Mouse (Mus musculus) urinary bladder, postnatal 14 days (tissue): Measurements from ENCODE around the gene Ctdspl.

ENCODE experiments used
- DNase-seq: peaks from one replicate; pipeline ENCODE4 v3.0.0; 2021; ENCODE audit warnings: low spot score

Gene Ctdspl

DNA sequence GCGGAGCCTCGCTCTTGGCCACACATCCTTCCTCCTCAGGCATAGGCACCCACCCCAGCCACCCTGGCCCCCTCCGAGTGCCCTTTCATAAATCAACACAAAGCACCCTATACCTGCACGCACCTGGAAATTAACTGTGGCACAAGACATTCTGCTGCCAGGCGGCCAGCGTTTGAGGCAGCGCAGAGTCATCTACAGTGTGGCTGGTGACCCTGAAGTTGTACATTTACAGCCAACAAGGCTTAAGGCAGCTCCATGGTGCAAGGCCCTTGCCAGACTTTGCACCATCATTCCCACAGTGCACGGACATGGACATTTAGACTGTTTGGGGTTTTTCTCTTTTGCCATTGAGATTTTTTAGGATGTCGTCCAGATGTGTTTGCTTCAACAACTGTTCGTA, 134.4 kb downstream of the Ctdspl start:
- DNase-seq: no peak

DNA sequence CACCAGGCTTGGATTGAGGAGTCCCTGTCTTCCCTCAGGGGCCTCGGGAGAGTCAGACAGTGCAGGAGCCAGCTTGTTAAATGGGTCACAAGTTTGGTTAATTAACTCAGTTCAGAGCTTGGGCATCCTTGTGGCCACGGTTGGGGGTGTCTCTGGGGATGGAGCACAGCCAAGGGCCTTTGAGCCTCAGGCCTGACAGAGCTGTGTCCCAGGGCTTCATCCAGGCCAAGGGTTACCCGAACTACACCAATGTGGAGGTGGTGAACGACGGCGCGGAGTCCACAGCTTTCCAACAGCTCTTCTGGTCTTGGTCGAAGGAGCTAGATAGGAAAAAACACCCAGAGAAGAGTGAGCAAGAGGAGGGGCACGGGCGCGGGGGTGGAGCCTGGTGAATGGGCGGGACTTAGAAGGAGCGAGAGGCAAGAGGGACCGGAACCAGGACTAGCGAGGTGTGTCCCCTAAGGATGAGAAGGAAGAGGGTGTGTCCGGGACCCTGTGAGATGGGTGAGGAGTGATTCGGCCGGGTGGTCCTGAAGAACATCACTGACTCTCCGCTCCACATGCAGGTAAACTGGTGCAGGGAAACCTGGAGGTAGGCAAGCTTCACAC, 136.9 kb downstream of the Ctdspl start:
- DNase-seq: no peak

DNA sequence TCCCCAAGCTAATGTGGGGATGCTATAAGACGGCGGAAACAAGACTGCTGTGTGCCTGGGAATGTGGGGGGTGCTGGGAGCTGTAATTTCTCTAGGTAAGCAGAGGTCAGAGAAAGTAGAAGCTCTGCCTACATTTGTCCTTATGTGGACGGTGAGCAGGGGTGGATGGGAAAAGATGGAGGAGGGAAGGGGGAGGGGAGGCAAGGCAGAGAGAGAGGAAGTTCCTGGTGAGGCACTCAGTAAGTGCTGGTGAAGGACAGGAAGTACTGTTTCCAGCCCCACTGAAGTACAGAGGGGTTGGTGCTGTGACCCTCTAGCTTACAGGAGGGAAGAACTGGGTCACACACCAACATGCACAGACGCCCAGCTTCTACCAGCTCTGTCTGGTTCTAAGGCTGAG, 138.0 kb downstream of the Ctdspl start:
- no peak for DNase-seq

DNA sequence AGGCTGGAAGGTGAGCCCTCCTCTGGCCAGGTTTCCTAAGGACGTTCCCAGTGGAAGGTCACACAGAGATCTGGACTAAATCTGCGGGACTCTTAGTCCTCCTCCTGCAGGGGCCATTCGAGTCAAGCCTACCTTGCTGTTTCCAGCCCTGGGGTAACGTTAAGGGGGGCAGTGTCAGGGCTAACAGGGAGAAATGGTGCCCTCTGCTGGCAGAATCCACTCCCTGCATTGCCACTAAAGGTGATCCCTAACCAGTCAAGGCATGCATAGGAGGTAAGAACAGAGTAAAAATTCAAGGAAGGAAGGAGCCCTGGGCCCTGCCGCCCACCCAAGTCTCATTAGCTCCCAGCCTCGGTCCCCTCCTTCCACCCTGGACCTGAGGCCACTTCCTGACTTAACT, 141.3 kb downstream of the Ctdspl start:
- DNase-seq: peak; percentile 85

DNA sequence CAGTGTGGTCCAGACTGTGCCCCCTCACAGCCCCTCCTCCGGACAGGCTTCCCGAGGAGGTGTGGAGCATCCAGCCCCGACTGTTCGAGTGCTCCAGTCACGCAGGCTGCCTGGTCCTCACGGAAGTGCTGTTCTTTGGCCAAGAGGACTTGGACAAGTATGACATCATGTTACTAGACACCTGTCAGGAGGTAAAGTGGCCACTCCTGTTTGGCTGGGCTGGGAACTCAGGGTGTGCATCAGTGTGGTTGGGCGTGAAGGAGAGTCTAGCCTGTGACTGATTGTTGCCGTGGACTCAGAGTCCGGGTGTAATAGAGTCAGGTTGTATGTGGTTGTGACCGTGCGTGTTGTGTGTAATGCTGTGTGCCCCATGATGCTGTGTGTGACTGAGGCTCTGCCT, 142.0 kb downstream of the Ctdspl start:
- DNase-seq: peak; percentile 46

DNA sequence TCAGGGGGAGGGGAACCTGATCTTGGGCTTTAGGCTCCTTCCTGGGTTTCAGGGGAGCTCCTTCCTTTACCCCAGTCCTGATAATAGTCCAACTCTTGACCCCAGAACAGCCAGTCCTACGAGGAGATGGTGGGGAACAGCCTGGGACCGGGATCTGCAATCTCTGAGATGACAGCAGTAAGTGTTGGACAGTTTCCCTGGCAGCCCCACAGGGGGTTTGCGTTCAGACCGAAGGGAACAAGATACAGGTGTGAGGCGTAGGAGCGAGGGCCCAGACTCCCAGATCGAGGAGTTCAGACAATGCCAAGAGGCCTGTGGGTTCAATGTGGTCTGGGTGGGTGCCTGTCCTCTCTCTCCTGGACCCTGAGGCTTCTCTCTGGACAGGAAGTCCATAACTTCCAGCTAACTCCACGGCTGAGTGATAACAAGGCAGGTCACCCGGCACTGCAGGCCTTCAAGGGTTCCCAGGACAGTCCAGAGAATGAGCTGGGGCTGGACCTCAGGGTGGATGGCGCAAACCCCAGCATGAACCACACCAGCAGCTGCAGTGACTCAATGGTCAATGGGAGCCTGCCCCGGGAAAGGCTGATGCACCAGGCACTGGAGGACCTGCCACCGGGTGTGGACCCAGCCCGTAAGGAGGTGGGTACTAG, 144.0 kb downstream of the Ctdspl start:
- no peak for DNase-seq

DNA sequence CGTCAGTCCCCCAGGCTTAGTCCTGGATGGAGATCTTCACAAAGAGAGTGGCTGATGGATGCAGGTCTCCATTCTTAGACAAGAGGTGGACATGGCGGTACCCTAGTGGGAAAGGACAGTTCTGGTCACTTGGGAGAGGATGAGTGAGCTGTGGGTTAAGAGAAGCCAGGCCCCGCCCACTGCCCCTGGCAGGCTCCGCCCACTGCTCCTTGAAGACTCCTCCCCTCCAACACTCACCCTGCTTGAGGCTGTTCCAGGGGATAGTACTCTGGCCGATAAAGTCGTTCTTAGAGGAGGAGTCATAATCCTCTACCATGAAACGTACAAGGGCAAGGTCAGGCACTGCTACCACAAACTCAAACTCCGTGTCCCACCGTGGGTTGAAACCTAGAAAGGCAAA, 145.5 kb downstream of the Ctdspl start:
- DNase-seq: no peak

DNA sequence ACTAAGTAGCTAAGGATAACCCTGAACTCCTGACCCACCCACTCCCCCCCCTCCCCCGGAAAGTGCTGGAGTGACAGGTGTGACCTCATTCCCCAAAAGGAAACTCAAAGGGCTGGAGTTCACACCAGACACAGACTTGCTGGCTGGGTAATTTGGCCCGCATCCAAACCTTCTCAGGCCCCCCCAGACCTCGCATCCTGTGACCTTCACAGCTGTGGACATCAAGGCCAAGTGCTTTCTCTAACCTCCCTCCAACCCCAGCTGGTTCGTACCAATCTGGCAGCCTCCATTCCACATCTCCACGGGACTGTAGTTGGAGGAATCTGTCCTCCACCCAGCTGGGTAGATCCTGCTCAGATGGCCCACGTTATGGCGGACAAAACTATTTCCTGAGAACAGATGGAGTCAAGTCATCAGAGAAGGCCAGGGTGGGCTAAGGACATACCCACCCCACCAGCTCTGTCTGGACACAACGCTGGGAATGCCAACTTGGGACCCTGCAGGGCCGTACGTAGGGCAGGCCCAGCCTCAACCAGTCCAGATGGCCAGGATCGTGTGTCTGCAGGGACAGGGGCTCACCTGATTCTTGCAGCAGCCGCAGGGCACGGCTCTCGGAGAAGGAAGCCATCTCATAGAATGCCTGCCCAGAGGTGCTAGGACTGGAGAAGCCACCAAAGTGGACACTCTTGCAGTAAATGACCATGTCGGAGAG, 147.1 kb downstream of the Ctdspl start:
- DNase-seq: no peak

DNA sequence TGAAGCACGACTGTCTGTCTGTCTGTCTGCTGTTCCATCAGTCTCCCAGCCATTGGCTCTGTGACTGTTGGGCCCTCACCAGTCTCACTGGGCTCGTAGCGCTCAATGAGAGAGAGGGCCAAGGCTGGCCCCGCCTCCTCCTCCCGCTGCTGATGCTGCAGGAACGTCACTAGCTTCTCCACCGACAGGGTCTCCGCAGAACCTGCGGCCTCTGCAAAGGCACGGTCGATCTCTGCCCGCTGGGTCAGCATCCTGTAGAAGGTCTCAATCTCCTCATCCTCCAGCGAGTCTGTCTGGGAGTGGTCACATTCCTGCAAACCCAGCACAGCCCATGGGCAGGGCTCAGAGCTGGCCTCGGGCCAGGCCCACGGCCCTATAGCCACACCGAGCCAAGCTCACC, 149.4 kb downstream of the Ctdspl start:
- DNase-seq: no peak

DNA sequence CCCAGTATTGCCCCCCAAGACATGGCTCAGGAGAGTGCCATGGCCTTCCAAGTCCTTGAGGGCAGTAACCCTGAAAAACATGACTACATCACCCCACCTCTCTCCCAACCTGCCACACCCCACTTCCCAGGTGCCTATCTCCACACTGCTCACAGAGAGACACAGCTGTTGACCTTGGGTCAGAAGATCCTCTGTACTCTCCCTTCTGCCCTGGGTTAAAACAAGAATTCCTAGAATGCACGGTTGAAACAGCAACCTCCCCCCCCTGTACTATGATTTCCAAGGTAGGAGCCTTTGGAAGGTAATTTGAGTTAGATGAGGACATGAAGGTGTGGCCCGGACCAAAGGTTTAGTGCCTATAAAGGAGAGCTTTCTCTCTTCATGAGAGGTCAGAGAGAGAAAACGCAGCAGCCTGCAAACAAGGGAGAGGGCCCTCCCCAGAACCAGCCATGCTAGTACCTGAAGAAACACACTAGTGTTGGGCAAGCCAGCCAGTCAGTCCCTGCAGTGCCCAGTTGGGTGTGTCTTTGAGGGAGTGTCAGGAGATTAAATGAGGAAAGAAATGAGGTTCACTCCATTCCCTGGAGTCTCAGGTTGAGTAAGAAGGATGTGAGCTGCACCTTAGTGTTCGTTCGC, 153.9 kb downstream of the Ctdspl start:
- DNase-seq: no peak

DNA sequence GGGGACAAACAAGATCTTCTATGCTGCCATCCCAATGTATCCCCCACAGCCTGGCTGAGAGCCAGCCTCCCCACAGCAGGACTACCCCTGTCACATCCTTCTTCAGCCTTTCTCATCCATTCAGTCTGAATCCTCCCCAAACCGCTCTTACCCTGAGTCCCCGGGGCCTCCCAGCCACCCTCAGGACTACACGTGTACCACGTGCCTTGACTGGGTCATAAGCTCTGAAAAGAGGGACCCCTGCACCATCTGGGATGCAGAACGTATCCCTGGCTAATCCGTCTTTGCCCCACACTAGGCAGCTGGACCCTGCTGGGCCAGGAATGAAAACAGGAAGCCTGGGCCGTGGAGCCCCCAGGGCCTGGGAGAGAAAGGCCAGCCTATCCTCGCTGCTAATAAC, 155.8 kb downstream of the Ctdspl start:
- no peak for DNase-seq

DNA sequence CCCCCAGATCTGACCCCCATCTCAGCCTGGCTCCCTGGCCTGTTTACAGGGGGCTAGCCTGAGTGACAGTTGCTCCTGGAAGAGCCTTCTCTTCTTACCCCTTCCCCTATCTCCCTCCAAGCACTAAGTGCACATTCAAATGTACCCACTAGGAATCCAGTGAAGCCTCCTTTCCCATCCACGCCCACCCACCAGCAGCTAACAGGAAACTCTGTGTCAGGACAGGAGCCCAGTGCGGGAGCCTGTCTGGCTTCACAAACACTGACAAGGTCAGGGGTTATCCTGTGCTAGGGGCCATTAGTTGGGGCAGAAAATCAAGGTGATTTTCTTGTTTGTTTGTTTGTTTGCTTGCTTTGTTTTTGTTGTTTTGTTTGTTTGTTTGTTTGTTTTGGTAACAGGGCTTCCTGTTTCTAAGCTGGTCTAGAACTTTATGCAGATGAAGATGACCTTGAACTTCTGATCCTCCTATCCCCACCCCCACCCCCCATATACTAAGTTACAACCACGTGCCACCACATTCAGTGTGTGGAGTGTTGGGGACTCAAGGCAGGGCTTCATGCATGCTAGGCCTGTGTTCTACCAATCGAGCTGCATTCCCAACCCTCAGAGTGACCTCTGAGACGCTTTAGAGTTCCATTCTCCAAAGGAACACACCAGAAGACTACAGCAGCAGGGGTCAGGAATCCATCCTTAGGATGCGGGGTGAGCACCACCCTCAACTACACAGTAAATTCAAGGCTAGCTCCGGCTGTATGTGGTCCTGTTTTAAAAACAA, 156.6 kb downstream of the Ctdspl start:
- DNase-seq: no peak

DNA sequence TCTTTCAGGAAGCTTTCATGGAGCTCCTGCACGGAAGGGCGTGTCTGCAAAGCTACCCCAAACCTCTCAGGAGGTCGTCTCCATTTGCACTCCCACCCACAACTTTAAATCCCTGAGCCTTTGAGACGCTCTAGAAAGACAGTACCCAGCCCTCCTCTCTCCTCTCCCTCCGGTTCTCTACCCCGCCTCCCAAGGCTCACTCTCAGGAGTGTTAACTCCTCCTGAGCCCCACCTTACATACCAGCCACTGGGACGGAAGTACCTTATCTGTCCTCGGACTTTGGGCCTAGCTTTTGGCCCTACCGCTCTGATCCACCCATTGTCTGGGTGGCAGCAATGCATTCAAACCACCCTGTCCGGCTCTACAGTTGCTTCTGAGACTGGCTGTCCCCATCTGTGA, 157.7 kb downstream of the Ctdspl start:
- no peak for DNase-seq

DNA sequence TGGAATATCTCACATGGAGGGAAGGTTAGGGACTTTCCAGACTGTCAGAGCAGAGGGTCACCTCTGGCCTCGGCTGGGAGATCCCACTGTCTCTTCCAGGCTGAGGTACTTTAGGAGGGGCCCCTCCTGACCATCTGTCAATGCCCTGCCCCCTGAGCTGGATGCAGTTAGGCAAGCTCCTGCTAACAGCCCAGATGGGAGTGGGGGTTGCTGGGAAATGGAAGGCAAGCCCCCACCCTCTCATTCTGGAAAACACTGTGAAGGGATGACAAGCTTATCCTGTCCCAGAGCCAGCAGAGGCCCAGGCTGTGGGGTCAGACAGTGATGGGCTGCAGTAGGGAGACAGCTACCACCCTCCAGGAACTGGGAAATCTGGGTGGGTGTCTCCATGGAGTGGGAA, 160.2 kb downstream of the Ctdspl start:
- no peak for DNase-seq

DNA sequence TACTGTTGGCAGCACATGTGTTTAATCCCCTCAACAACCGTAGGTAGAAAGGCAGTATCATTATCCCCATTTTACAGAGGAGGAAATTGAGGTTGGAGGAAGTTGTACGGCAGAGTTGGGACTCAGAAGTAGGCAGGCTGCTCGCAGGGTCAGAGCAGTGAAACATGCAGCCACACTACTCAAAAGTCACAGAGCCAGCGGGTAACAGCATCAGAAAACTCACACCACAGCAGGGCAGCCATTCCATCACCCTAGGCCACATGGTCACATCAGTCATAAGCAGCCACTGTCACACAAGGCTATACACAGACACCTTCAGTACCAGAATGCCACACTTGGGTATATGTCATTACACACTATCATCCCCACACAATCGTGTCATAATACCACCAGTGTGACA, 161.1 kb downstream of the Ctdspl start:
- DNase-seq: no peak

DNA sequence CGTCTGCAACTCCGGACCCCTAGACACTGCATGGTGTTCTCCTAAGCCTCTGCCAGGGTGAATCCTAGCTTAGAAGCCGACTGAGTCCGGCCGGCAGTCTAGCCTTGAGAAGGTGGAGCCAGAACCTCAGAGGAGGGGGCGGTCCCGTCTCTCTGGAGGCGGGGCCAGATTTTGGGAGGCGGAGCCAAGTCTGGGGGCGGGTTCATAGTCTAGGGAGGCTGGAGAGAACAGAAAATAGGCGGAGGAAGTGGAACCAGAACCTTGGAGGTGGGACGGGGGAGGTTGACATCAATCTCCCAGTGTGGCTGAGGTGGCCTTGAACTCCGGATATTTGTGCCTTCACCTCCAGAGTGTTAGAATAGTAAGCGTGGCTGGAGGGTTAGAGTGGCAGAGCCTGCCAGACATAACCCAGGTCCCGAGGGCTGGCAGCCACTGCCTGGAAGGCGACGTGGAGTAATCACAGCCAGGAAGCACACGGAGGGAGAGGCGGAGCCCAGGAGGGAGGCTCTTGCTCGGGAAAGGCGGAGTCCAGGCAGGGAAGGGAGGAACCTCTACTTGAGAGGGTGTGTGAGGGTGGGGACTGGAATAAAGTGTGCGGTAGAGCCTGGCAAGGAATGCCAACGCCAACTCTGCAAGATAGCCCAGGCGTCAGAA, 162.0 kb downstream of the Ctdspl start:
- DNase-seq: peak; percentile 92

DNA sequence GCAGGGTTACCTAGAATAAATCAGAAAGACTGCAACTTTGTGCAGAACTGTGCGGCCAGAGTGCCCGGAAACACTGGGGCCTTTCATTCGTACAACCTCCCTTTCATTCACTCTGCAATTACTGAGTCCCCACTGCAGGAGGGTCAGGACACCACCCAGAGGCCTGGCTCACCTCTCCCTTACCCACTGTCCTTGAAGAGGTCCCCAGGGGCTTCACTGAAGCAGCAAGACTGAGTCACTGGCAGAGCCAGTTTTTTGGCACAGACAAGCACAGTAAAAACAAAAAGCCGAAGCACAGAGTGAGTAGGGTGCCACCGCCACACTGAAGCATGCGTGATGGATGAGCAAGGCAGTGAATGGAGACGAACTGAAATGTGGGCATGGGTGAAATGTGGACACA, 163.2 kb downstream of the Ctdspl start:
- DNase-seq: no peak

DNA sequence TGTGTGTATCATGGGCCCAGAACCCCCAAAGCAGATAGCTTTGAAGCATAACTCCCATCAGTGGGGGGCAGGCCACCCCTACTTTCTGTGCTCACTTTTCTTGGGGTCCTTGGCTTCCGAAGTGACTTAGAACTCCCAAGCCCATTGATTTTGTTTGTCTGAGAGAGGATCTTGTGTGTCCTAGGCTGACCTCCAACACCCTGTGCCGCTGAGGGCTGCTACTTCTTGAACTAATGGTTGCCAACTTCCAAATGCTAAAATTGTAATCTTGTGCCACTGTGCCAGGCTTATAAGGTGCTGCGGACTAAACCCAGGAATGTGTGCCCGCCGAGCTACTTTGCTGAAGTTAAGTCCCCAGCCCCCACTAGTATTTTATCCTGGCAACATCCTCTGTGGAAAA, 164.2 kb downstream of the Ctdspl start:
- DNase-seq: no peak

DNA sequence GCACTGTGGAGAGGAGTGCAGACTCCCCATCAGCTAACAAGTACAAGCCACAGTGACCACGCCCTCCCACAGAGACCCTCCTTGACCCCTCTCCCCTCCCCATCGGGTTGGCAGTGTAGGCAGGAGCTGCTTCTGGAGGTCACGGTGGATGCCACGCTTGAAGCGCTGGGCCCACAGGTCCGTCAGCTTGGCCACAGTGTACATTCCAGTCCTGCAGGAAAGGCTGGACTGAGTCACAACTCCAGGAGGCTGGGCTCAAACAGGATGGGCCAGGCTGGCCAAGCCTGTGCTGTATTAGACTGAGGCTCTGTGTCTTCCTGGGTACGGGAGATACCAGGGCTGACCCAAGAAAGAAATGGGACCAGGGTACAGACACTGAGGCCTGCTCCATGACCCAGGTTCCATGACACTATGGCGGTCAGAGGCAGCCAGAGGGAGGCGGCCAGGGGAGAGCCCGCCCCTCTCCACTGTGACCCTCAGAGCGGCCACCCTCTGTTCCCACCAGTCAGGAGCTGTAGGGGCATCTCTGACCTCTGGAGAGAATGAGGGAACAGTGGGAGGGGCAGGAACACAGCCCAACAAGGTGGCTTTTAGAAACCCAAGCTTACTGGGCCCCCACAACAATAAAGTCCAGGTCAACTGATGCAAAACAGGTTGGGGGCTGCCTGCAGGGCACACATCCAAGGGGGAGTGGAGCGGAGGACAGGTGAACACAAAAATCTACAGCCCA, 165.5 kb downstream of the Ctdspl start:
- peak; percentile 76 for DNase-seq

DNA sequence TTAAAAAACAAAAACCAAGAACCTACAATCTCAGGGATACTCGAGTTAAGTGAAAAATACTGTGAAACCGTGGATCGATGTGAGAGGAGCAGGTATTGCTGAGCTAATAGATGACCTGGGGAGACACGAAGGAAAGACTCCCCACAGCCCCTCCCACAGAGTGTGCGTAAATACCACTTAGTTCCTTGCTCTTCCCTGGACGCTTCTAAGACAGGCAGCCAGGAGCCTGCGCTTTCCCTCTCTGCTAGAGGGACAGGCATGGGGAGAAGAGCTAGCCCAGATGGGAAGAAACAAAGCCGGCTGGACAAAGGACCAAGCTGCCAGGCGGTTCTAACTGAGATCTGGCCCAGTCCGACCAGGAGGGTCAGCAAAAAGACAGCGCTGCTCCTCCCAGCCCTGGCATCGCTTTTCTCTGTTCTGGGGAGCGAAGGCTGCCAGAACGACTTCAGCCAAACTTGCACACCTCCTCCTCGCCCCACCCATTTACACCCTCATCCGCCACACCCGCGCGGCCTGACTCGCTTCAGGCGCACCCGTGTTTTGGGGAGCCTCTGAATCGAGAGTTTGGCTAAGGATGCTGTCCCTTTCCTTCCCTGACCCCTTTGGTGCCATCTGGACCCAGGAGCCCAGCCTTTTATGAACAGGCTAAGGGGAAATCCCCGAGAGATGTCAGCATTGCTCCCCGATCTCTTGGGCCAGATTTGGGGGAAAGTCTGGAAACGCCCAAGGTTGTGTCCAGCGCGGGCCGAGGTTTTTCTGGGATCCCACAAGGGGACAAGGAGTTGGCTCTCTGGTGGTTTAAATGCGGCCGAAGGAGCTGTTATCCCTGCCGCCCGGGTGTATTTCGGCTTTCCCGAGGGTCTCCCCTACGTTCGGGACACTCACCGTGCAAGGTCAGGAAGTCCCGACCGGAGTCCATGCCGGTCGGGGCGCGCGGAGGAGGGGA, 166.5 kb downstream of the Ctdspl start:
- DNase-seq: peak; percentile 67
